Mouse (Mus musculus): ENCODE measurements around the gene Lamb1. TPM values are rescaled to one million over a fixed set of nuclear protein-coding genes. Genes with fewer than 3 reads are reported as not detected.

Lamb1 gene
- total RNA-seq, 2 experiments from 2014 or later = 55.3 to 57.3 TPM

DNA sequence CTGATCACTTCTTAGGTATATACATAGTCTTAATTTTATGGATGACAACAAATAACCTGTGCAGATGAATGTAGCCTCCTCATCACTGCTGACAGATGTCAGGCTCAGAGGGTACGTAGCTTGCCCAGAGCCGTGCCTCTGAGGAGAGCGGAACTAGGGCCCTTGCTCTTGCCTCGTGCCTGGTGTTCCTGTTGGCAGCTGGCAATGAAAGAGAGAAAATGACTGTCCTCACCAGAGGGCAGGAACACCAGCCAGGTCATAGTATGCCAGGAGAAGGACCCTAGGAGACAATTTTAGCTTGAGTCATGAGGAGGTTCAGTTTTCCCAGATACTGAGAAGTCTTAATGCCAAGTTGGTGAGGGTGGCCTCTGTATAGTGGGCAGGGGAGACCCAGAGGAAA lies 48.1 kb downstream of the Lamb1 start:
- no peak for DNase-seq (ENCODE audit: low spot score in 2 of 2)

DNA sequence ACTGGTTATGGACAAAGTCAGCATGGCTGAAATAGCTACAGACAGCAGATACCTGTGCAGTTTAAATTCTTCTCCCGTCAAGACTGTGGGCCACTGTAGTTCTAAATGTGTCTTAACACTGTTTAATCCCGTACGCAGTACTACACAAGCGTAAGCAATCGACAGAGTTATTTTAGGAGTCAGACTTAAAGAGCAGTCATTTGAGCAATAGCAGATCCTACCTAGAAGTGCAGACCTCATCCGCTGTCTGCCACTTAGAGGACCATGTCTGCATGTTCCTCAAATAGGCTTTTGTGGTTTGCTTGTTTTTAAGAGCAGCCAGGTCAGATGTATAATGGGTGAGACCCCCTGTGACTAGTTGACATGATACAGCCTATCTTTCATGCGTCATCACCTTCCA lies 49.3 kb downstream of the Lamb1 start:
- DNase-seq (ENCODE audit: low spot score in 2 of 2) = no peak

DNA sequence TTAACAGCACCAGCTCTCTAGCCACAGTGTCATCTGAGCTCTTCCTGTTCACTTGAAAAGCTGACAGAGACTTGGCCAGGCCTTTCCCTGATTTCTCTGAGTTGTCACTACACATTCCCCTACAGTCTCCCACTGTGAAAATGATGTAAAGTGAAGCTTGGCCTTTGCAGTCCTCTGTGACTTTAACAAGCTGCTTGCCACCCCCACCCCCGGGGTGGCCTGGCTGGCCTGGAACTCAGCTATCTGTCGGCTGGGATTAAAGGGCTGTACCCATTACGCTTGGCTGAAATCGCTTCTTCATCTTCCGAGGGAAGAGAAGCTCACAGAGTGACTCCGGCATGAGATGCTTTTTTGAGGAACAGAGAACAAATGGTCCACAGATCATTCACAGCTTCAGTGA lies 50.9 kb downstream of the Lamb1 start:
- no peak for DNase-seq (ENCODE audit: low spot score in 2 of 2)

DNA sequence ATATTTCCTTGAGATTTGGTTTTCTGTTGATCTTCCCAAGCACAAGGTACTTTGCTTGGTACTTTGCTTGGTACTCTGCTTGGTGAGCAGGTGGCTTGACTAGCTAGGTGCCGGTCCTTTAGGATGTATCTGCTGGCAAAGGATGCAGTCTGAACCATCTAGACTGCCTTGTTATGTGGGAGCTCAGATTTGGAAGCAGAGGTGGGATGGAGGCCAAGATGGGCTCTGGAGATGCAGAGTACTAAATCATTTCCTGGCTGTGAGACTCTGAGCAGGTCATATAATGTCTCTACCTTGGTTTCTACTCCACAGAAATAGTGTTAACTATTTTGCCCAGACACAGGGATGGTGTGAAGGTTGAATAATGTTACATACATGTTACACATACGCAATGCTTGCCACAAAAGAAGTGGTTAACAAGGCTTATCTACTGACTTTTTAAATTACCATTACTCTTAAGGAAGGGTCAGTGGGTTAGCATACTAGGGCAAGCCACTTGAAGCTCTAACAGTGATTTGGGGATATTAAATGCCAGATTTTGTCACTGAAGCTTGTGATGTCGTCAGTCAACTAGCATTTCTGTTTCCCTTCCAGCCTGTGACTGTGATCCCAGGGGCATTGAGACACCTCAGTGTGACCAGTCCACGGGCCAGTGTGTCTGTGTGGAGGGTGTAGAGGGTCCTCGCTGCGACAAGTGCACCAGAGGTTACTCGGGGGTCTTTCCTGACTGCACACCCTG lies 52.8 kb downstream of the Lamb1 start:
- DNase-seq (ENCODE audit: low spot score in 2 of 2) = no peak

DNA sequence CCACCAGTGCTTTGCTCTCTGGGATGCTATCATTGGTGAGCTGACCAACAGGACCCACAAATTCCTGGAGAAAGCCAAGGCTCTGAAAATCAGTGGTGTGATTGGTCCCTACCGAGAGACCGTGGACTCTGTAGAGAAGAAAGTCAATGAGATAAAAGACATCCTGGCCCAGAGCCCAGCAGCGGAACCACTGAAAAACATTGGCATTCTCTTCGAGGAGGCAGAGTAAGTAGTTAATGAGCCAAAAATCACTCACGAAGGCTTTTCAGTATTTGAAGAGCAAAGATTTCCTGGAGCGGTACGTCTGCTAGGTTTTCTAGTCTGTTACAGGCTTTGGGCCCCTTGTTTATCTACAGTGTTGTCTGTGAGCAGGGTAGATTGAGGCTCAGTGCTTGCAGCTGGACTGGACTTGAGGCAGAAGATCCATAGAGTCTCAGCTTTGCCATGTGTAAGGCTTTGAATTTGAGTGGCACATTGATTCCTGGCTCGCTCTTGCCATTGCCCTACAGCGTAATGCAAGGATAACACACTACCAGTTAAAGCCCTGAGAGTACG lies 53.5 kb downstream of the Lamb1 start:
- peak in 1 of 2 experiments; percentile 37 for DNase-seq (ENCODE audit: low spot score in 2 of 2)

DNA sequence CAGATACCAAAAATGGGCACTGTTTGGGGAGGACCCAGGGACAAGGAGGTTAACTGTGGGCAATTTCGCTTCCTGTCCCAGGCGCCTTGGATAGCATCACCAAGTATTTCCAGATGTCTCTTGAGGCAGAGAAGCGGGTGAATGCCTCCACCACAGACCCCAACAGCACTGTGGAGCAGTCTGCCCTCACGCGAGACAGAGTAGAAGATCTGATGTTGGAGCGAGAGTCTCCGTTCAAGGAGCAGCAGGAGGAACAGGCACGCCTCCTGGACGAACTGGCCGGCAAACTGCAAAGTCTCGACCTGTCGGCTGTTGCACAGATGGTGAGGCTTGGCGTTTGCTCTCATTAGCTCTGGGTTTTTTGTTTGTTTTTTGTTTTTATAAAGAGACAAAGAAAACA lies 55.8 kb downstream of the Lamb1 start:
- DNase-seq (ENCODE audit: low spot score in 2 of 2) = no peak

DNA sequence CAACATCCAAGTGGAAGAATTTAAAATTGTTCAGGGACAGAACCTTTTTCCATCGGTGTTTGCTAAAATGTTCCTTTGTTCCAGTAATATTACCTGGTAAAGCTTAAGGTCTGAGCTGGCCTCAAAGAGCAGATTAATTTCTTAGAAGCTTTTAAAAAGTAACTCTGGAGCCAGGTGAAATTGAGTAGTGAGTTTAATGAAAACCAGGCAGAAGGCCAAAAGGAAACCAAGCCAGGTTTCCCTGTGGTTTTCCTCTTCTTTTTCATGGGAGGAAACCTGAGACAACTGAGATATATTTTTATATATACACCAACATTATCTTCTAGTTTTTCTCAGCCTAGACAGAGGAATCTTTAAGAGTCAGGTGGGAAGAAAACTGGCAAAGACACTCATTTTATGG lies 56.5 kb downstream of the Lamb1 start:
- no peak for DNase-seq (ENCODE audit: low spot score in 2 of 2)

DNA sequence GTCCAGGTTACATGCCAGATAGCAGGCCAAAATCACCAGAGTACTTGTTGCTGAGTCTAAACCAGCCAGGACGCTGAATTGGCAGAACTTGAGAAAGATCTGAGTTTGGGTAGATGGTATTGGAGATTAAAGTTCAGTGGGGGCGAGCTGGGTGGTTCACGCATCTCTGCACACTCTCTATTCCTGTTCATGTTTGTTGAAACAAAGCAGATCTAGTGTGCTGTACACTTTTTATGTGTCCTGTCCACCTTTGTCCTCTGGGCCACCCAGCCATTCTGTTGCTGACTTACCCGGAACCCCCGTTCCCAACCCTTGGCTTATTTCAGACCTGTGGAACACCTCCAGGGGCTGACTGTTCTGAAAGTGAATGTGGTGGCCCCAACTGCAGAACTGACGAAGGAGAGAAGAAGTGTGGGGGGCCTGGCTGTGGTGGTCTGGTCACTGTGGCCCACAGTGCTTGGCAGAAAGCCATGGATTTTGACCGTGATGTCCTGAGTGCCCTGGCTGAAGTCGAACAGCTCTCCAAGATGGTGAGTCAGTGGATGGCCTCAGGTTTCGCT lies 58.2 kb downstream of the Lamb1 start:
- no peak for DNase-seq (ENCODE audit: low spot score in 2 of 2)

DNA sequence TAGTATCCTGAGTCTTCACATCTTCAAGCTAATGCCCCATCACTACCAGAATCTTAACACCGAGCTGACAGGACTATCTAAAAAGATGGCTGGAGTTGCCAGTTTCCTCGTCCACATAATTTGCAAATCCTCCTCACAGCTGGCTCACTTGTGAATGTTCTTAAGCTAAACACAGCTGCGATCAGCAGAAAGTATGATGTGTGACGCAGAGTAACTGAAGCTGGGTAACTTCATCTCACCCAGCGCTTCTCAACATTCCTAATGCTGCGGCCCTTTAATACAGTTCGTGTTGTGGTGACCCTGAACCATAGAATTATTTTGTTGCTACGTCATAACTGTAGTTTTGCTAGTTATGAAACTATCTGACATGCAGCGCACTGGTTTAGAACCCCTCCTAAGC lies 62.1 kb downstream of the Lamb1 start:
- DNase-seq (ENCODE audit: low spot score in 2 of 2) = no peak

DNA sequence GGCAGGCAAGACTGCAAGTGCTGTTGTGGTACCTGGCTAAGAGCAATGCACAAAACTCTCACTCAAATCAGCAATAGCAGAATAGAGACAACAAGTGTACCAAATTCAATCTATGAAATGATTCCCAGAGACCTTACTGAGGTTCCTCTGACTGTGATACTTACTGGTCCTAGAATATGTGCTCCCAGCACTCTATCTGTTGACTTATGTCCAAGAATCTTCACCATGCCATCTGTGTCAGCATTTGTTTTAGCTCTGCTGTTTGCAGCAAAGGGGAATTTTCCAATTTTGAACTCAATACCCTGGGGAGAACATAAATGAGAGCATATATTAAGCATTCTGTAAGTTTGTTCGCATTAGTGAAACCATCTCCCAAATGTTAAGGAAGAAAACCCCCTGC lies 68.2 kb downstream of the Lamb1 start:
- no peak for DNase-seq (ENCODE audit: low spot score in 2 of 2)

DNA sequence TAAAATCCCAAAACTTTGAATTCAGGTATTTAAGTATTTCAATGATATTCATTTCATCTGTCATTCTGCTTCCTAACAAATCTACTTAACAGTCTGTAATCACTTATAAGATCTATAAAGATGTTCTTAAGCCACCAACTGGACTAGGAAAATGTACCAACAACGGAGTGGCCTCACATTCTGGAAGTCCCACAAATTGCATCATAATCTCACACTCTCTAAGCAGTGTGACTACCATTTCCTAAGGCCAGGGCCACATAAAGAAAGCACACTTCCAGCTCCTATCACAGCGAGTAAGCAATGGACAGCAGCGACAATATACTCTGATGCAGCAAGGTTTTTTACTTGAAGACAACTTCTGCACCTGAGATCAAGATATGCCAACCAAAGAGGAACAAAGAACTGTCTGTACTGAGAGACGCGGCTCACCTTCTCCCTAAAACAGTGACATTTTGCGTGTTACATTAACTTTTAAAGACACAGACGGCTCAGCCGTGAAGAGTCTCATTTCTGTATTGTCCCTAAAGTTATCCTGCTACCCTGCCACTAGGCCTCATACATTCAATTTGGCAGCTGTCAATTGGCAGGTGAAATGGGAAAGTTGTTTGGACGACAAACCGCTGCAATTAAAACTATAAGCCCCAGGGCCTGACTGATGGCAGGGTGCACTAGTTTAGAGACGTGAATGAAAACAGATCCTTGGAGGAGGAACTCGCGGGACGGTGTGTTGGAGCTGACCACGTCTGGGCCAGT lies 85.3 kb downstream of the Lamb1 start:
- DNase-seq (ENCODE audit: low spot score in 2 of 2) = no peak

DNA sequence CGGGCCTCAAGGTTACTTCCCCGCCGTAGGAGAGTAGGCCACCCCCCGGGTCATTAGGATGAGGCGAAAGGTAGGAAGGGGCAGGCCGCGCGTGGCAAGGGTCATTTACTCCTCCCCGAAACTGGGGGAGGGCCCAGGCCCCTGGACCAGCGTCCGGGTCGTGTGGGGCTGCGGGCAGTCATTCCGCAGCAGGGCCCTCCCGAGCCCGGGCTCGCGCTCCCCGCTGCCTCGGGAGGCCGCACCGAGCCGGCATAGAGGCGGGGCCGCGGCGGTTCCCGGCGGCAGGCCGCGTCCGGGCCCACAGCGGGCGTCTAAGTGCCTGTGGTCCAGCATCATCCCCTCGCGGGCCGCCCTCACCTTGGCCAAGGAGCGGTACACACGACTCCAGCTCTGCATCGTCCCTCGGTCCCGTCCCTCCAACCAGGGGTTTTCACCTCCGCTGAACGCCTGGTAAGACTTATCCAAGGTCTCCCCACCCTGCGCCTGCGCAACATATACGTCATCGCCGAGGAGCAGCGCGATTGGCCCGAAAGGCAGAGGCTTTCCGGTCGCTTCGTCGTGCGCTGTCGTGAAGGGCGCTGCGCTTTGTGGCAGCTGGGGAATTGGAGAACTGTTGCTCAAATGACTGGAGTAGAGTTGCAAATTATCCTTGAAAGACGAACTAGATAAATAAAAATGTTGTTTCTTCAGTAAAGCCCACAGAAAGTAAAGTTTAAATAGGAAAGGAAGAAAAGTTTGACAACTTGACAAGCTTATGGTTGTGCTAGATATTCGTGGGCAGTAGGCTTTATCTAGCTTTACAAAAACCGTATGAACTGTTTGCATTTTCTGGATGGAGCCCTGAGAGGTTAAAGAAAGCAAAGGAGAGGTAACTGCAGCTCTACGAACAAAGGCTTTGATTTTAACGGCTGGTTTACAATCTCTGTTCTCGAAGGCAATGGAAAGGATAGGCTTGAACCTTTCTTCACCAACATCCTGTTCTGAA lies 86.2 kb downstream of the Lamb1 start, which contains the start of gene Dld:
Dld (minus strand) TSS at position 510 of the 985 bp plus-strand sequence.
- DNase-seq (ENCODE audit: low spot score in 2 of 2) = peak; percentile 95 to 96

DNA sequence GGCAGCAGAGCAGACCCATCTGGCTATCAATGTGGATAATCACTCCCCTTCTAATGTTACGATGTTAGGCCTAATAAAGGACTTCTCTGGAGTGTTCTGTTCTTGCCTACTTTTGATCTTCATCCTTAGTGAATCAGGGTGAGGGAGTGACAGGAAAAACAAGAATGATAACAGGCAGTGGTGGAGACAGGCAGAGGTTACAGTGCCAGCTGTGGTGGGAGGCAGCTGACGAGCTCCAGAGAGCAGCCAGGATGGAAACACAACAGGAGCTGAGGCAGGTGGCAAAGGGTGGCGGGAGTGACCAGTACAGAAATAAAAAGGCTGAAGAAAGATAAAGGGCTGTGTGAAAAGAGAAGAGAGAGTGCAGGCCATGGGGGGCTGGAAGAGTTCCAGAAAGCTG lies 101.4 kb downstream of the Lamb1 start:
- no peak for DNase-seq (ENCODE audit: low spot score in 2 of 2)

DNA sequence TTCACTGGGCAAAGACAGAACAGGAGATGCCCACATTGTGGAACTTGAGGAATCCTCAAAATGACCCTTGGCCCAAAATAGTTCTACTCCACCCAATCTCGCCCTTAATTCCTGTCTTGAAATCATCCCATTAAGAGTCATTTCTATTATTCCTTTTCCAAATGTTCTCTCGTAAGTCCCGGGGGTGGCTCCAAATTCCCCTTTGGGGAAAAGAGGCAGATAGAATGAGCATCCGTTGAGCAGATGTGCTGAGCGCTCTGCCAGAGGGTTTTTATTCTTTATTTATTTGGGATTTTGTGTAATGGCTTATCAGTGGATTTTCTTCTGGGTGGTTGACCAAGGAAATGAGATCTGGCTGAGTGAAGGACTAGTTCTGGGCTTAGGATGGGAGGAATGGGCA lies 102.7 kb downstream of the Lamb1 start:
- no peak for DNase-seq (ENCODE audit: low spot score in 2 of 2)

DNA sequence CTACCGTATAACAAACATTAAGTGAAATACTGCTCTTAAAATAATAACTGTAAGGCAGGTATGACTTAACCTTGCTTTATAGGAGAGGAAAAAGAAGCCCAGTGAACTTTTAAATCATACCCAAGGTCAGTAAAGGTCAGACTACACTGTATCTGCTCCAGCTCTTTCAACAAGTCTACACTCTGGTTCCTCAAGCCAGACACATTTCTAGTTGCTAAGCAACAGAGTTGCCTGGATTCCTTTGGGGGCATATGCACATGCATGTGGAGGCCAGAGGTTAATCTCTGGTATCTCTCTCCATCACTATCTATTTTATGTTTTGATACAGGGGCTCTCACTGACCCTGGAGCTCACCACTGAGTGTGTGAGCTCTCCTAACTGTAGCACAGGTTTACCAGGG lies 104.1 kb downstream of the Lamb1 start:
- DNase-seq (ENCODE audit: low spot score in 2 of 2) = no peak

DNA sequence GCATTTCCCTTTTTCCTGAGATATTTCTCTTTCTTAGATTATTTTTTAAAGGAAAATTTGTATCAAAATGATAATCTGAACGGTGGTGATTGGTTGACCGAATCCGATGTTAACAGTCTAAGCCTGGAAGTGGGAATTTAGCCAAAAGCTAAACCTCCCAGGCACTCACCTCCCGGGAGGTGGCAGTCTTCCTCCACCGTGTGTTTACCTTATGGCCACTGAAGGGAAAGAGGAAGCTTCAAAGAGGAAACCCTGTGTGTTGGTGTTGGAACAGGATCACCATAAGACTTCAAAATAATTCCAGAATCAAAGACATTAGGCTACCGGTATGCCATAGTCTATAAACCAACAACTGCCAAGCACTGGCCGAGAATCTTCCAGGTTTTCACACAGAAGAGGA lies 104.6 kb downstream of the Lamb1 start:
- DNase-seq (ENCODE audit: low spot score in 2 of 2) = no peak

DNA sequence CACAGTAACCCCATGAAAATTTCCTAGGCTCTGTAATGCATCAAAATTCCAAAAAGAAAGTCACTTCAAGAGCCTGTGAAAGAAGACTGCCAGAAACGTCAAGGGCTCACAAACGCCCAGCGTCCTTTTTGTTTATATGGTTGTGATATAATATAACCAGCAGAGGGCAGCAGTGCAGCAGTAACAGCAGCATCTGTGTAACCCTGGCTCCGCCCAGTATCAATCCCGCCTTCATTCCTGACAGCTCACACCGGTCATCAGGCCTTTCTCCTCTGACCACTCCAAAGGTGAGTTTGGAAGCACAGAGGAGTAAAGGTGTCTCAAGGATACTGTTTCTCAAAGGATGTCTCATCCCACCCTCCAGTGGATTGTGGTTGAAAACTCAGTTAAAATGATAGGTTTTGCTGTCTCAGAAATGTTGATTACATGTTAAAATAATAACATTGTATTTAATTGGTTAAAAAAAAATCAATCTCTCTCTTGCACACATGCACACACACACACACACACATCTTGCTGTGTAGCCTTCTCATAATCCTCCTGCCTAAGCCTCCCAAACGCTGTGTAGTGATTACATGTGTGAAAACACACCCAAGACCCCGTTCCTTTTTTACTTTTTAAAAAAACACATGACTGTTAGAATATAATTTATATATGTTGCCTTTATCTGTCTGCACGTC lies 109.7 kb downstream of the Lamb1 start:
- DNase-seq (ENCODE audit: low spot score in 2 of 2) = peak; percentile 60 to 73

DNA sequence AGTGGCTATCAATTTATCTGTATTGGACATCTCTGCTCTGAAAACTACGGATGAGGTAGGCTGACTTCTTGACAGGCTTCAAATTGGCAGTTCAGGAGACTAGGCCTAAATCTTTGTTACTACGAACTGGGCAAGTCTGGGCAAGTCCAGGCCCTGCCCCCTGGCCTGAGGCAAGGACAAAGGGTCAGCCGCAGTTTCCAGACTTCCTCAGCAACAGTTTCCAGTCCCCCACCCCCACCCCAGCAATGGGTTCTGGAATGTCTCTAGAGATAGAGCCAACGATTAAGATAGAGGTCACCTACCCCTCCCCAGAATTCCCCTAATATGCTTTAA lies 110.2 kb downstream of the Lamb1 start:
- DNase-seq (ENCODE audit: low spot score in 2 of 2) = no peak

DNA sequence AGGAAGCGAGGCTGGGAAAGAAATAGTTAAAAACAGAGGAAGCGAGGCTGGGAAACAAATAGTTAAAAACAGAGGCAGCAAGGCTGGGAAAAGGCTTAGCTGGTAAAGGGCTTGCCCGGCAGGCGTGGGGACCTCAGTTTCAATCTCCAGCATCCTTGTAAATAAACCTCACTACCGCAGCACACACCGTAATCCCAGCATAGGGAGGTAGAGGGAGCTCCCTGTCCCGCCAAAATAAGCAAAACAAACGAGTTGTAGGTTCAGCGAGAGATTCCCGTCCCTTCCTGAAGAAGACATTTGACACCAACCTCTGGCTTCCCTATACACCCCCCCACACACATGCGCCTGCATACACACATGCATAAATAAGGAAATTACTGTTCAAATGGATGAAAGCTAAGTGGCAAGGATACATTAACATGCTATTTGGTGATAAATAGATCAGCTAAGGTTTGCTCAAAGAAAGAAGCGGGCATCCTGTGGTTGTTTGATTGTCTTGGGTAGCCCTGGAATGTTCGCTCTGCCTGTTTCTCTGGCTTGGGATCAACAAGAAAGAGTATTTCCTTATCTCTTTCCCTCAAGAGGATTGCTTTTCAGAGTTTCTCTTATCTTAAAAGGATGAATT lies 111.4 kb downstream of the Lamb1 start:
- DNase-seq (ENCODE audit: low spot score in 2 of 2) = no peak

DNA sequence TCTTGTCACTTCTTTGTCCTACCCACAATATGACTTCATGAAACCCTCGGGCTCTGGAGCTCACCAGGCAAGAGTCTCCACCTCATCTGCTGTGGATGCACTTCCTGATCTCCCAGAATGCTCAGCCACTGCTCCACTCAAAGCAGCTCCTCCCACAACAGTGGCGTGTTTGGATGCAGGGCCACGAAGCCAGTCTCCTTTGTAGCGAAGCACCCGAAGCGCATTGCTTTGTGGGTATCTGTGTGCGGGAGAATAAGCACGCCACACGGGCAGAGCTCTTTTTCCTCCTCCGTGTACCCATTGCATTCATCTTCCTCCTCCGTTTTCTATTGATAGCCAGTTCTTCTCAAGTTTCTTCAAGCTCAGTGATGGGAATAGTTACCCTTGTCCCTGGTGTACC lies 112.2 kb downstream of the Lamb1 start:
- no peak for DNase-seq (ENCODE audit: low spot score in 2 of 2)
